Mouse (Mus musculus) adrenal gland, postnatal 25 days (tissue): ENCODE data around the gene Spc24. TPM values are rescaled to one million over a fixed set of nuclear protein-coding genes. Genes with fewer than 3 reads are reported as not detected.
"Not testable (repeated sequence)": the region's sequence is repeated elsewhere in the genome, so short reads cannot be mapped to it uniquely, and the experiment has no call there.

ENCODE experiments used
- DNase-seq: peaks from one replicate; pipeline ENCODE4 v3.0.0; 2021; ENCODE audit warnings: mixed read lengths
- long read RNA-seq: library from polyadenylated mRNA; stranded (forward); transcript quantifications from one replicate; pipeline ENCODE4 v2.0.0, GENCODE M21; 2021
- total RNA-seq: library from RNA; stranded (reverse); gene quantifications from 2 replicates; pipeline ENCODE4 v1.2.3, GENCODE M21; 2021

The Spc24 gene
- 4.7 and 5.6 TPM in 2 replicates for total RNA-seq
- long read RNA-seq, transcript Spc24-201 (5 exons, 1,366 nt): major isoform, 9 of 12 reads
- long read RNA-seq, partial matches to known transcripts: 1 of 12 reads
- long read RNA-seq, other reads (novel, unspliced or antisense): 1 of 12 reads

GRCm38 (mm10) chr9:21760155-21761088 lies at the start of gene Spc24:
TSS of gene Spc24 (minus strand) at chr9:21760303.
- peak; percentile 91 for DNase-seq

DNA sequence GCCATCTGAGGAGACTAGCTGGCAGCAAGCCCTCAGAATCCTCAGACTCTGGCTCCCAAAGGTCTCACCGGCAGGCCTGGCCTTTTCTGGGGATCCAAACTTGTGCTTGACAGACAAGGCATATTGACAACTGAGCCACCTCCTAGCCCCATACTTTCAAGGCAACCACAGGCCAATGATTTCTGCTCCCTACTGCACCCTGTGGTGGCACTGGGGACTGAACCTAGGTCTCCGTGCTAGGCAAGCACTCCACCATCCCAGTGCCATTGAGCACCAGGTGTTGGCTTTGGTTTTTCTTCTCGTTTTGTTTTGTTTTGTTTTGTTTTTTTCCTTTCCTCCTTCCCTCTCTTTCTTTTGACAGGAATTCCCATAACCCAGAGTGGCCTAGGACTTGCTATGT lies 48.5 kb upstream of the Spc24 start:
- DNase-seq: no peak

DNA sequence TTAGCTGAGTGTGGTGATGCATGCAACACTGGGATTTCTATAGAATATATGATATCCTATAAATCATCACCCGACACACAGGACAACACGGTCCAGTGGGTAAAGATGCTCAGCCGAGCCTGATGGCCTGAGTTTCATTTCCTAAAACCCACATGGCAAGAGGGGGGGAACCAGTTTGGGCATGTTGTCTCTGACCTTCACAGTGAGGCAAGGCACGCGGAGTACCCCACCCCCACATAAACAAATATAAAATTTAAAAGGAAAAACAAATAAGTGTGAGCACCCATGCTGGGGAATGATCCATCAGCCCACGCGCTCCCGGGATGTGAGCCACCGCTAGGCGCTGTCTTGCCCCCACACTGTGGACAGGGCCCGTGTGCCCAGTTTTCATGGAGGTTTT lies 46.9 kb upstream of the Spc24 start:
- no peak for DNase-seq

DNA sequence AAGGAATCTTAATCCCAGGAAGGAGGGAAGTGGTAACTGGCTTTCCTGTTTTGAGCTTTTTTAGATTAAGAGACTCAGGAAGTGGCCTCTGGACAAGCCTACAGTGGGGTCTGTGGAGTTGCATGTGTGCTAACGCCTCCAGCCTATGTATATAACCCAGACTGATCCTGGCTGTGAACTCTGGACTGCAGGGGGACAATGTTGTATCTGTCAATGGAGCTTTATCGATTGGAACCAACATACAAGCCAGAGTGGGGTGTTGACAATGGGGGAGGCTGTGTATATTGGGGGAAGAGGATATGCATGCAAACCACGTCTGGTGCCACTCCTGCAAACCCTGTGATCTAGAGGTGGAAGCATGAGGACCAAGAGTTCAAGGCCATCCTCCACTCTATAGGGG lies 46.3 kb upstream of the Spc24 start:
- DNase-seq: no peak

- DNase-seq: peak; percentile 91
Measured at GRCm38 (mm10) chr9:21803986-21804644, 44.0 kb upstream of the Spc24 start.

- no peak for DNase-seq
Measured at GRCm38 (mm10) chr9:21801591-21801990, 41.5 kb upstream of the Spc24 start.

DNA sequence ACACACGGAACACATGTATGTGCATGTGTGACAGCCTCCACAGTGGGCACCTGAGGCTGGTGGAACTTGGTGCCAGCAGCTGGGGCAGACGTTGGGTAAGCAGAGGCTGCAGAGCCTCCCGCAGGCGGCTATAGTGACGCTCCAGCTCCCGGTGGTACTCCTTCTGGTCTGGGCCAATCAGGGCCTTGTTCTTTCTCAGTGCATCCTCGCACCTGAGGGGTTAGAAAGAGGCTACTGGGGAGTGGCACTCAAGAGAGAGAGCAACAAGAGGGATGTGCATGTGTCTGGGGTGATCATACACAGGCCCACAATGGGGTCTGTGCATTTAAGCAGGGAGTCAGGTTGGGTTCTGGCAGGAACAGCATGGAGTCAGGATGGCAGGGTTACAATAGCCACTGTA lies 41.0 kb upstream of the Spc24 start:
- DNase-seq: no peak

GRCm38 (mm10) chr9:21799010-21799350 lies 38.9 kb upstream of the Spc24 start:
- DNase-seq: no peak

DNA sequence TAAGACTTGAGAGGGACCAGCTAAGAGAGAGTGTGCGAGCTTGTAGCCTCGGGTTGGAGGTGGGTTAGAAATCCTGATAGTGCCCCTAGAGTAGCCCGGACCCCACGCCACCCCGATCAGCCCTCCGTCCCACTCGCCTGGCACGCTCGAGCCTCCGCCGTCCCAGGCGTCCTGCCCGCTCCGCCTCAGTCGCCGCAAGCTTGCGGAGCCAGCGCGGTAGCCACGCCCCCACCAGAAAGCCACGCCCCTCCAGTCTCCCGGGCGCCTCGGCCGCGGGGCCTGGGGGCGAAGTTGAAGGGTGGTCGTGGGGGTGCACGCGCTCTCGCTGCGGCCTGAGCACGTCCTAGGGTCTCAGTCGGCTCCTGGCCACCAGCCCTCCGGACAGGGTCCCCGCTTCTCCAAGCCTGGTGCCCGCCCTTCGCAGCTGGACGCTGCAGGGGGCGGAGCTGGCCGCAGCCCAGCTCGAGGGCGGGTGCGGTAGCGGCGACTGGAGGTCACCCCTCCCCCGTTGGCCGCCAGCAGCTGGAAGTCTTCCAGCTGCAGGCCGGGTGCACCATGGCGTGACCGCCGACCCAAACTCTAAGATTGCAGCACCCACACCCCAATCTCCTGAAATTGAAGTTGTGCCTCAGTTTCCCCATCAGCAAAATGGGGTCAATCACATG lies 38.4 kb upstream of the Spc24 start, which contains the start of gene Kank2:
Gene Kank2 (minus strand): TSS at position 400 of the 665 bp plus-strand sequence.
- peak; percentile 92 for DNase-seq

GRCm38 (mm10) chr9:21797921-21798344 lies 37.8 kb upstream of the Spc24 start:
- DNase-seq: peak; percentile 71

DNA sequence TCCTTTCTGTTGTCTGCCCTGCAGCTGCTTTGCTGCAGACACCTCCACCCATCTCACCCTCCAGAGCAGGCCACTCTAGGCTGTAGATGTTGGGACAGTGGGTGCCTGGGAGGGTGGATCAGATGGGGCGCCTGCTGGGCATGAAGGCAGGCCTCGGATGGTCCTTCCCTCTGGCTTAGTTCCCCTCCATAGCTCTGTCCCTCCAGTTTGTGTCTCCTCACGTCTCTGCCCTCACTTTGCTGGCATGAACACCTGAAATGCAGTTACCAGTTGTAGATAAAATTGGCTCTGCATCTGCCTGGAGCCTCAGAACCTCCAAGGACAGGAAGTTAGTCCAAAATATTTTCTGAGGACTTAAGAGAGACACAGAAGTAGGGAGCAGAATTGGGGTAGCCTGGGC lies 36.8 kb upstream of the Spc24 start:
- no peak for DNase-seq

DNA sequence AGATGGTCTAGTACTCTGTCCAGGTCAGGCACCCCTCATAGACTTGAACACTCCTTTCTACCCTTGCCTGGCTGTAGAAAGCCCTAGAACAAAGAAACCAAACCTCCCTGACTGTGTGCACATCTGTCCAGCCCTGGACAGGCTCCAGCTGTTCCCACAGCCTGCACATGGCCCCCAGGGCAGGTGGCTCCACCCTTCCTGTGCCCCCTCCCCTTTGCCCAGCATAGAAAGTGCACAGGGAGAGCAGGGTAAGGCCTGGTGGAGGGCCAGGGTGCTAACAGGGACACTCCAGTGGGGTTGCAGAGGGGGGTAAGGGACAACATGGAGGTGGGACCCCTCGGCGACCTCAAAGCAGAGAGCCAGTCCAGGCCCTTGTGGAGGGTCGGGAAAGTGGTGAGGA lies 36.2 kb upstream of the Spc24 start:
- DNase-seq: no peak

- no peak for DNase-seq
Measured at GRCm38 (mm10) chr9:21795579-21795978, 35.5 kb upstream of the Spc24 start.

DNA sequence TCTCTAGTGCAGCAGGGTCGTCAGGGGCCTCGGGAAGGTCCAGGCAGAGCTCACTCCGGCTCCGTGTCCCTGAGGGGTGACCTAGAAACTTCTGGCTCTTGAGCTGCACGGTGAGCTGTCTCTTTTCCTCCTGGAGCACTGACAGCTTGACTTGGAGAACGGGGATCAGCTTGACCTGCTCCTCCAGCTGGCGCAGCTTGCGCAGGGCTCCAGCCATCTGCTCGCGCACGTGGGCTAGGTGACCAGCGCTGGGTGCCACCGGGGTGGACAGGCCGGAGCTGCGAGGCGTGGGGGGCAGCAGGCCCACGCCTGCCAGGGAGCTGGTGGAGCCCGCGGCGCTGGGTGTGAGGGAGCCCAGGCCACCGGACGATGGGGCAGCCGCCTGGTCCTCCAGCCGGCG lies 34.8 kb upstream of the Spc24 start:
- no peak for DNase-seq

- DNase-seq: no peak
Measured at GRCm38 (mm10) chr9:21794344-21794834, 34.3 kb upstream of the Spc24 start.

DNA sequence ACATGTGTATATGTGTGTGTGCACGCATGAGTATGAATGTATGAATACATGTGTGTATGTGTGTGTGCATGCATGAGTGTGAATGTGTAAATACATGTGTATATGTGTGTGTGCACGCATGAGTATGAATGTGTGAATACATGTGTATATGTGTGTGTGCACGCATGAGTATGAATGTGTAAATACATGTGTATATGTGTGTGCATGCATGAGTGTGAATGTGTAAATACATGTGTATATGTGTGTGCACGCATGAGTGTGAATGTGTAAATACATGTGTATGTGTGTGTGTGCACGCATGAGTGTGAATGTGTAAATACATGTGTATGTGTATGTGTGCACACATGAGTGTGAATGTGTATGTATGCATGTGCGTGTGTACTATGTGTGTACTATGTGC lies 33.4 kb upstream of the Spc24 start:
- not testable (repeated sequence) for DNase-seq

GRCm38 (mm10) chr9:21792644-21793043 lies 32.5 kb upstream of the Spc24 start:
- DNase-seq: peak; percentile 50

- DNase-seq: peak; percentile 86
Measured at GRCm38 (mm10) chr9:21791861-21792260, 31.8 kb upstream of the Spc24 start.

DNA sequence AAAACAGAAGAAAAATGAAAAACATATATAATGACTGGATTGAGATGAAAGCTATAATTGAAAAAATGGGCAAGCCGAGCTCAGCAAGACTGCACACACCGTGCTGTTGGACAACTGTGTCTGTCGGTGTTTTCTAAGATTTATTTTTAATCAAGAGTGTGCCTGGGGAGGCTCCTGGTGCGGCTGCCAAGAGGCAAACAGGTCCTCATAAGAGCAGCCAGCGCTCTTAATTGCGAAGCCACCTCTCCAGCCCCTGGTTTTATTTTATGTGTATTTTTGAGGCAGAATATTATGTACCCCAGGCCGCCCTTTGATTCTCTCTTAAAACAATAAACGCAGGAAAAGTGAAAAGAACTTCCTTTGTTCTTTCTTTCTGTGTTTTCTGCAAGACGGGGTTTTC lies 28.1 kb upstream of the Spc24 start:
- no peak for DNase-seq

DNA sequence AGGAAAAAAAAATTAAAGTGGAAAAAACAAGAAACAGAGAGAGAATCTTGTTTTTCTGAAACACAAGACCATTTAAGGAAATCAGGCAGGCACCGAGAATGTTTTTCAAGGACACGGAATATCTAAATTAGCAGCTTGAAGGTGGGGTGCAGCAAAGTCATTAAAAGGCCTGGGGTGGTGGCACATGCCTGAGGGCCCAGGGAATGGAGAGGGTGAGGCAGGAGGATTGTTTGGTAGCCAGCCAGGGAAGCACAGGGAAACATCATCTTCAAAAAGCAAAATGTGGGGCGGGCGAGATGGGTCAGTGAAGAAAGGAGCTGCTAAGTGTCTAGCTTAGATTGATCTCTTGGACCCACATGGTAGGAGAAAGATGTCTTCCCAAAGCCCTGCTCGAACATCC lies 27.6 kb upstream of the Spc24 start:
- DNase-seq: no peak

- peak; percentile 76 for DNase-seq
Measured at GRCm38 (mm10) chr9:21786906-21787305, 26.8 kb upstream of the Spc24 start.

- not testable (repeated sequence) for DNase-seq
Measured at GRCm38 (mm10) chr9:21786309-21786708, 26.2 kb upstream of the Spc24 start.
